Mouse (Mus musculus) intestine, embryonic 14.5 days (tissue): Measurements from ENCODE around the gene Lrmp. TPM values are rescaled to one million over a fixed set of nuclear protein-coding genes. Genes with fewer than 3 reads are reported as not detected.

Experiments
- ATAC-seq: fragments of 200-750 bp; cut with Nextera tagmentation; replicated peaks from 2 replicates; pipeline ENCODE4 v1.8.0; 2017; ENCODE audit warnings: low read depth, moderate number of reproducible peaks, moderate TSS enrichment, moderate library complexity; ENCODE audit not compliant: low FRiP score, low TSS enrichment
- DNase-seq: peaks from one replicate; pipeline ENCODE4 v3.0.0-alpha.2; 2018; ENCODE audit warnings: low spot score
- H3K27ac ChIP-seq: fragments of 300-500 bp; sonication (generic); 2 replicates; pipeline ENCODE4 v1.5.1; 2014; ENCODE audit warnings: low read depth, mild to moderate bottlenecking, control low read depth
- H3K27me3 ChIP-seq: fragments of 300-500 bp; sonication (generic); replicated peaks from 2 replicates; pipeline ENCODE4 v1.6.1; 2014; ENCODE audit warnings: low read length, control low read depth; ENCODE audit not compliant: control insufficient read depth, insufficient read depth
- H3K36me3 ChIP-seq: fragments of 300-500 bp; sonication (generic); 2 replicates; pipeline ENCODE4 v1.6.1; 2014; ENCODE audit warnings: low read length, control low read depth; ENCODE audit not compliant: control insufficient read depth, insufficient read depth
- H3K4me1 ChIP-seq: fragments of 300-500 bp; sonication (generic); replicated peaks from 2 replicates; pipeline ENCODE4 v1.6.1; 2014; ENCODE audit warnings: low read length, control low read depth, mixed read lengths; ENCODE audit not compliant: control insufficient read depth, insufficient read depth
- H3K4me2 ChIP-seq: fragments of 300-500 bp; sonication (generic); 2 replicates; pipeline ENCODE4 v1.6.1; 2014; ENCODE audit warnings: low read length
- H3K4me3 ChIP-seq: fragments of 300-500 bp; sonication (generic); 2 replicates; pipeline ENCODE4 v1.5.1; 2014; ENCODE audit warnings: low read depth, low read length, control low read depth, mixed read lengths
- H3K9ac ChIP-seq: fragments of 300-500 bp; sonication (generic); 2 replicates; pipeline ENCODE4 v1.6.1; 2014; ENCODE audit warnings: mild to moderate bottlenecking, low read length
- H3K9me3 ChIP-seq: fragments of 300-500 bp; sonication (generic); 2 replicates; pipeline ENCODE4 v1.6.1; 2016; ENCODE audit warnings: low read length, control low read depth; ENCODE audit not compliant: control insufficient read depth
- WGBS: fragments of 180-500 bp; shearing (Covaris S2); extraction: QIAGEN DNeasy Blood & Tissue Kit; methylation state at CpG from one replicate; pipeline ENCODE4 v1.1.7; 2014; 5-methylcytosine and 5-hydroxymethylcytosine counted together
- polyA plus RNA-seq: library from polyadenylated mRNA; unstranded; fragments of >200 nt; fragmentation: Nextera tagmentation; extraction: Ambion mirVana; gene quantifications from 2 replicates; pipeline ENCODE4 v1.2.1, GENCODE M21; 2014

Lrmp gene
- polyA plus RNA-seq: 1.9 and 2.2 TPM in 2 replicates

GRCm38 (mm10) chr6:145115476-145116097, at the start of gene Lrmp:
Gene Lrmp, plus strand, starts transcription at chr6:145115653.
- Histone ChIP-seq H3K9me3 (no peaks in the 10 kb centered on the region), H3K27me3 (no peaks in the 10 kb centered on the region), H3K4me1 (peaks cover 8% of the 10 kb centered on the region; the same call in 1 of the 2 replicates), H3K9ac (0 out of 2 replicates have a peak within 1 kb of the TSS, but pooled peaks have one; percentile 10), H3K27ac (no peak within 1 kb of the TSS), H3K4me2 (no peak within 1 kb of the TSS), H3K36me3 (no peaks in the 10 kb centered on the region), H3K4me3 (no peak within 1 kb of the TSS)
- DNase-seq (no peak), ATAC-seq (no peak)
- WGBS: 71% methylated on average over 6 of the region's 6 CpGs

- H3K4me3 ChIP-seq: no peak overlapping the region
- ATAC-seq (no peak), DNase-seq (no peak)
- H3K27ac ChIP-seq: no peak overlapping the region
- H3K9ac ChIP-seq: no peak overlapping the region
- no peaks in the 10 kb centered on the region for H3K4me1 ChIP-seq
- H3K27me3 ChIP-seq: no peaks in the 10 kb centered on the region
- H3K36me3 ChIP-seq: no peaks in the 10 kb centered on the region
- no peak overlapping the region for H3K4me2 ChIP-seq
- WGBS: 83% methylated on average over 6 of the region's 6 CpGs
- no peaks in the 10 kb centered on the region for H3K9me3 ChIP-seq
Measured at GRCm38 (mm10) chr6:145066416-145066815, 49.0 kb upstream of the Lrmp start.

- Histone ChIP-seq H3K27ac (no peak overlapping the region), H3K4me1 (no peaks in the 10 kb centered on the region), H3K36me3 (no peaks in the 10 kb centered on the region), H3K9ac (no peak overlapping the region), H3K4me3 (no peak overlapping the region), H3K4me2 (no peak overlapping the region), H3K9me3 (no peaks in the 10 kb centered on the region), H3K27me3 (no peaks in the 10 kb centered on the region)
- WGBS: 73% methylated on average over 8 of the region's 8 CpGs
- DNase-seq: no peak
- no peak for ATAC-seq
Measured at GRCm38 (mm10) chr6:145067679-145068078, 47.8 kb upstream of the Lrmp start.

- H3K36me3 ChIP-seq: no peaks in the 10 kb centered on the region
- H3K27ac ChIP-seq: no peak overlapping the region
- H3K27me3 ChIP-seq: peaks cover 5% of the 10 kb centered on the region
- no peak overlapping the region for H3K4me3 ChIP-seq
- H3K4me1 ChIP-seq: no peaks in the 10 kb centered on the region
- ATAC-seq (no peak), DNase-seq (no peak)
- H3K9ac ChIP-seq: no peak overlapping the region
- no peak overlapping the region for H3K4me2 ChIP-seq
- 91% methylated on average over 7 of the region's 7 CpGs for WGBS
- H3K9me3 ChIP-seq: no peaks in the 10 kb centered on the region
Measured at GRCm38 (mm10) chr6:145069397-145069796, 46.1 kb upstream of the Lrmp start.

- no peak overlapping the region for H3K4me3 ChIP-seq
- H3K36me3 ChIP-seq: no peaks in the 10 kb centered on the region
- H3K9ac ChIP-seq: no peak overlapping the region
- H3K4me2 ChIP-seq: no peak overlapping the region
- peaks cover 8% of the 10 kb centered on the region for H3K27me3 ChIP-seq
- no peaks in the 10 kb centered on the region for H3K9me3 ChIP-seq
- no peak for ATAC-seq
- DNase-seq: no peak
- WGBS: 81% methylated on average over 2 of the region's 2 CpGs
- H3K4me1 ChIP-seq: no peaks in the 10 kb centered on the region
- no peak overlapping the region for H3K27ac ChIP-seq
Measured at GRCm38 (mm10) chr6:145069921-145070320, 45.5 kb upstream of the Lrmp start.

GRCm38 (mm10) chr6:145074461-145074860, 41.0 kb upstream of the Lrmp start:
- Histone ChIP-seq H3K9me3 (no peaks in the 10 kb centered on the region), H3K27me3 (peaks cover 21% of the 10 kb centered on the region), H3K9ac (no peak overlapping the region), H3K36me3 (no peaks in the 10 kb centered on the region), H3K27ac (no peak overlapping the region), H3K4me3 (no peak overlapping the region), H3K4me1 (no peaks in the 10 kb centered on the region), H3K4me2 (no peak overlapping the region; the same call in 1 of the 2 replicates)
- no peak for DNase-seq
- ATAC-seq: no peak

GRCm38 (mm10) chr6:145075088-145075547, 40.3 kb upstream of the Lrmp start:
- Histone ChIP-seq H3K4me3 (peak overlapping the region; percentile 39), H3K36me3 (no peaks in the 10 kb centered on the region), H3K4me1 (no peaks in the 10 kb centered on the region), H3K27ac (no peak overlapping the region), H3K9me3 (no peaks in the 10 kb centered on the region), H3K4me2 (peak overlapping the region; percentile 77), H3K27me3 (peaks cover 21% of the 10 kb centered on the region), H3K9ac (peak overlapping the region; percentile 31)
- DNase-seq (peak; percentile 68), ATAC-seq (no peak)
- WGBS: 2% methylated on average over 20 of the region's 20 CpGs

- Histone ChIP-seq H3K4me2 (peak within 1 kb of the TSS; percentile 77), H3K9ac (peak within 1 kb of the TSS; percentile 31), H3K27me3 (peaks cover 21% of the 10 kb centered on the region), H3K9me3 (no peaks in the 10 kb centered on the region), H3K27ac (no peak within 1 kb of the TSS), H3K4me1 (no peaks in the 10 kb centered on the region), H3K4me3 (peak within 1 kb of the TSS; percentile 39), H3K36me3 (no peaks in the 10 kb centered on the region)
- under 1% methylated on average over 39 of the region's 39 CpGs for WGBS
- DNase-seq (peak; percentile 72), ATAC-seq (peak; percentile 55; the same call in 1 of the 2 replicates)
Measured at GRCm38 (mm10) chr6:145075548-145076224, 39.8 kb upstream of the Lrmp start, which contains the start of gene Bcat1. Gene Bcat1, minus strand, starts transcription at chr6:145076184.
